Mouse (Mus musculus) intestine, embryonic 16.5 days (tissue): ENCODE data around the gene Mpzl1. TPM values are rescaled to one million over a fixed set of nuclear protein-coding genes. Genes with fewer than 3 reads are reported as not detected.

Source experiments
- ATAC-seq: fragments of 200-750 bp; cut with Nextera tagmentation; 2 replicates; pipeline ENCODE4 v1.8.0; 2017; ENCODE audit warnings: moderate TSS enrichment, moderate library complexity
- H3K27ac ChIP-seq: fragments of 300-500 bp; sonication (generic); 2 replicates; pipeline ENCODE4 v1.5.1; 2014; ENCODE audit warnings: mild to moderate bottlenecking, low read length
- H3K27me3 ChIP-seq: fragments of 300-500 bp; sonication (generic); replicated peaks from 2 replicates; pipeline ENCODE4 v1.6.1; 2014; ENCODE audit warnings: low read length, control low read depth, mixed read lengths; ENCODE audit not compliant: control insufficient read depth, insufficient read depth
- H3K36me3 ChIP-seq: fragments of 300-500 bp; sonication (generic); 2 replicates; pipeline ENCODE4 v1.6.1; 2014; ENCODE audit warnings: low read length, control low read depth; ENCODE audit not compliant: control insufficient read depth, insufficient read depth
- H3K4me1 ChIP-seq: fragments of 300-500 bp; sonication (generic); 2 replicates; pipeline ENCODE4 v1.6.1; 2014; ENCODE audit warnings: low read length, control low read depth, mixed read lengths; ENCODE audit not compliant: control insufficient read depth, insufficient read depth
- H3K4me2 ChIP-seq: fragments of 300-500 bp; sonication (generic); 2 replicates; pipeline ENCODE4 v1.6.1; 2014; ENCODE audit warnings: low read depth, low read length, control low read depth
- H3K4me3 ChIP-seq: fragments of 300-500 bp; sonication (generic); 2 replicates; pipeline ENCODE4 v1.5.1; 2014; ENCODE audit warnings: mild to moderate bottlenecking, low read length
- H3K9ac ChIP-seq: fragments of 300-500 bp; sonication (generic); 2 replicates; pipeline ENCODE4 v1.6.1; 2014; ENCODE audit warnings: low read depth, low read length
- H3K9me3 ChIP-seq: fragments of 300-500 bp; sonication (generic); 2 replicates; pipeline ENCODE4 v1.6.1; 2016; ENCODE audit warnings: low read length, control low read depth; ENCODE audit not compliant: control insufficient read depth
- WGBS: fragments of 180-500 bp; shearing (Covaris S2); extraction: QIAGEN DNeasy Blood & Tissue Kit; methylation state at CpG from one replicate; pipeline ENCODE4 v1.1.7; 2014; 5-methylcytosine and 5-hydroxymethylcytosine counted together
- polyA plus RNA-seq: library from polyadenylated mRNA; unstranded; fragments of >200 nt; fragmentation: Nextera tagmentation; extraction: Ambion mirVana; gene quantifications from 2 replicates; pipeline ENCODE4 v1.2.1, GENCODE M21; 2015

The Mpzl1 gene
- polyA plus RNA-seq, 1 experiment from 2014 or later, result 110 TPM

DNA sequence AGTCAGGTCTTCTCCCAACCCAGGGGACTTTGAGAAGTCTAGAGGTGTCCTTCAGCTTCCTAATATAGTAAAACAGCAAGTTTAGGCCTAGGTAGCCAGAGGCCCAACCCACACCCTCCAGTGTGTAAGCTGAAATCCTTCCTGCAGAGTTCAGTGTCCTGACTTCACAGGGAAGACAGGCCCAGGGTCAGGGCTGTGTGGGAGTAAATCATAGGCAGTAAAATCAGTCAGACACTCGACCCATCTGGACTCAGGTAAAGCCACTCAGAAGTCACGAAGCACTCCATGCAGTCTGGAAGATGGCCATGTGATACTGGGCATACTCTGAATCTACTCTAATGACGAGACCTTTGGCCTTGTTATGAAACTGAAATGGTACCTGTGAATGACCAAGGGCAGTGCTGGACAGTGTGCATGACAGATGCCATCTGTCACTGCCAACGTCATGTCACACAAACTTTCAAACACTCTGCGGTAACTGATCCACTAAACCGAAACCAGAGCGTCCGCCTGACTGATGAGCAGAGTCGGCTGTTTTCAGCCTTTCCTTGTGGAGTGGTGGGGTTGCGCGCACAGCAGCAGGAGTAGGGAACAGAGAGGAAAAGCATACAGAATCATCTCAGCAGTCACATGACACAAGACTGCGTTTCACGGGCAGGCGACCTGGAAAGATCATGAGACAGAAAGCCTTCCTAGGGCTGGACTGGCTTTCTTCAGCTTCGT, 39.5 kb downstream of the Mpzl1 start:
- Histone ChIP-seq H3K4me2 (no peak overlapping the region), H3K9ac (no peak overlapping the region), H3K36me3 (0 out of 2 replicates have a peak, but pooled peaks cover 6% of the 10 kb centered on the region), H3K4me1 (no peaks in the 10 kb centered on the region), H3K4me3 (no peak overlapping the region), H3K27ac (no peak overlapping the region), H3K27me3 (no peaks in the 10 kb centered on the region), H3K9me3 (no peaks in the 10 kb centered on the region)
- 75% methylated on average over 15 of the region's 15 CpGs for WGBS
- peak; percentile 52; the same call in 1 of the 2 replicates for ATAC-seq

DNA sequence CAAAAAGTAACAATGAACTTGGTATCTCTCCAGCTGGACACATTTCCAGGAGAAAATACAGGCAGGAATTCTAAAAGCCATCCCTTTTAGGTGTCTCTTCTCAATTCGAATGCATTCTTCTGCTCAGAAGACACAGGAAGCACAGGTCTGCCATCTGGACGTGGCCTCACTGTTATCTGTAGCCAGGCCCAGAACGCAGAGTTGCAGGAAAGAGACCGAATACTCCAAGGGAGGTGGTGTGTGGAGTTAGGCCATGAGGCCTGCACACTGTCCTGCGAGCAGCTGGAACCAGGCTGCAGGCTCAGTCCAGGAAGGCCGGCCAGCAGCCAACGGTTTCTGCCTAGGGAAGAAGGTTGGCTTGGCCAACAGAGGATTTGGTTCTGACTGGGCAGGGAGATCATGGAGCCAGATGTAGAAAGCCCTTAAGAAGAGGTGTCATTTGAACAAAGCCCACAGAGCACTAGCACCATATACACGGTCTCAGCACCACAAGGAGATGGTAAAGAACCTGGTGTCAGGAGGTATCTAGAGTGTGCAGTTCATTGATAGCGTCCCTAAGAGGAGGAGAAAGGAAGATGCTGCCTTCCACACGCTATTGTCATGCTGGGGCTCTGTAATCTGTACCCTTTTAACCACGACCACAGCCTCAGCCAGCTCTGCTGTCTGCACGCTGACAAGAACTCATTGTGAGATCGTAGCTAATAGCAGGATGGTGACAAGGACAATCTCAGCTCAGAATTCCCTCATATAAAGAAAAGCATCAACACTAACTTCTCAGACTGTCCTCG, 41.8 kb downstream of the Mpzl1 start:
- peaks cover 9% of the 10 kb centered on the region; the same call in 1 of the 2 replicates for H3K4me1 ChIP-seq
- 84% methylated on average over 14 of the region's 14 CpGs for WGBS
- no peak overlapping the region for H3K9ac ChIP-seq
- no peaks in the 10 kb centered on the region for H3K9me3 ChIP-seq
- ATAC-seq, result no peak
- no peaks in the 10 kb centered on the region for H3K27me3 ChIP-seq
- H3K27ac ChIP-seq, result no peak overlapping the region
- no peak overlapping the region for H3K4me3 ChIP-seq
- no peak overlapping the region for H3K4me2 ChIP-seq
- 0 out of 2 replicates have a peak, but pooled peaks cover 6% of the 10 kb centered on the region for H3K36me3 ChIP-seq

DNA sequence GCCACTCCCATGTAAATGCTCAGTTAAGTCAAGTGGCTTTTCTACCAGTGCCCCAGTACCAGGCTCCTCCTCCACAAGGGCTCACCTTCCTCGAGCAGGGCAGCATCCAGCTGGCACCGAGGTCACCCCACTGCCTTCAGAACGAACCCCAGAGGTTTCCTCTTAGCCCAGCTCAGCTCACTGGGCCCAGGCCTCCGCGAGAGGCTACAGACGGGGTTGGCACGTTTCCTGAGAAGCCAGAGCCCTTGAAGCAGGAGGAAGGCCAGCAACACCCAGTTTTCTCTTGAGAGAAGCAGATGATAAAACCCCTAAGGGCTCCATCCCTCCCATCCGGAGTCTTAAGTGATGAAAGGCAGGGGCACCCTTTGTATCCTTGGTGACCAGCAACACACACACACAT, 43.6 kb downstream of the Mpzl1 start:
- H3K4me3 ChIP-seq, result no peak overlapping the region
- no peak overlapping the region for H3K9ac ChIP-seq
- H3K27me3 ChIP-seq, result no peaks in the 10 kb centered on the region
- H3K36me3 ChIP-seq, result 0 out of 2 replicates have a peak, but pooled peaks cover 6% of the 10 kb centered on the region
- H3K4me2 ChIP-seq, result no peak overlapping the region
- H3K9me3 ChIP-seq, result no peaks in the 10 kb centered on the region
- ATAC-seq, result no peak
- 0 out of 2 replicates have a peak overlapping the region, but pooled peaks have one; percentile 34 for H3K27ac ChIP-seq
- peaks cover 11% of the 10 kb centered on the region for H3K4me1 ChIP-seq
- WGBS, result 76% methylated on average over 8 of the region's 8 CpGs

DNA sequence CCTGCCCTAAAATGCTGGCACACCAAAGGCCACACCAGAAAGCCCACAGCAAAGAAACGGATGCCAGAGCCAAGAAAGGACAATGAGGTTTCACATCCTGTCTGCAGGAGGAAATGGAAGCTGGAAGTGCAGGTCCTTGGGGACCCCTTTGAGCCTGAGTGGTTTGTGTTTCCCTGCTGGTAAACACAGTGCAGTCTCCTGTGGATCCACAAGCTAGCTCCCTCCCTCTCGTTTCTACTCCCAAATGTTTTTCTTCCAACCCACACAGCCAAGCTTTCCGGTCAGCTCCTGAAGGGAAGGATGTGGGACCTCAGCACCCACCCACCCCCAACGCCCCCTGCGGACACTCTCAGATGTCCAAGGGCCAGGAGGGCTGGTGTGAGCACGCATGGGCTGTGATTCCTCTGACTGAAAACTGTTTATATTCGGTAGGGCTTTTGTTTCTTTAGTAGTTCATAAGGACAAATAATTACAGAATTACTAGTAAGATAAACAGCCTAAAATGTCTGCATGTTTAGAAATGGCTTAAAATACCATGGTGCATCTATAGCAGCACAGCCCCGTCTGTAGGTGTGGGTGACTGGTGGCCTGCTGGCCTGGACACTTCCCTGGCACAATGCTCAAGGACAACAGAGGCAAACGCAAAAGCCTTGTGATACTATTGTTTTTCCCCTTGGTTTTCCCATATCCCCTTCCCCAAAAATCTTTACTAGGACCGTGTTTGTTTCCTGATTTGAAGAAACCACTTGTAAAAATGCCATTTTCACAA, 44.9 kb downstream of the Mpzl1 start:
- 38% methylated on average over 10 of the region's 10 CpGs for WGBS
- ATAC-seq, result peak; percentile 65
- Histone ChIP-seq H3K27ac (peak overlapping the region; percentile 68), H3K27me3 (no peaks in the 10 kb centered on the region), H3K4me3 (no peak overlapping the region), H3K4me1 (peaks cover 14% of the 10 kb centered on the region), H3K4me2 (no peak overlapping the region), H3K9ac (no peak overlapping the region), H3K36me3 (0 out of 2 replicates have a peak, but pooled peaks cover 6% of the 10 kb centered on the region), H3K9me3 (no peaks in the 10 kb centered on the region)

DNA sequence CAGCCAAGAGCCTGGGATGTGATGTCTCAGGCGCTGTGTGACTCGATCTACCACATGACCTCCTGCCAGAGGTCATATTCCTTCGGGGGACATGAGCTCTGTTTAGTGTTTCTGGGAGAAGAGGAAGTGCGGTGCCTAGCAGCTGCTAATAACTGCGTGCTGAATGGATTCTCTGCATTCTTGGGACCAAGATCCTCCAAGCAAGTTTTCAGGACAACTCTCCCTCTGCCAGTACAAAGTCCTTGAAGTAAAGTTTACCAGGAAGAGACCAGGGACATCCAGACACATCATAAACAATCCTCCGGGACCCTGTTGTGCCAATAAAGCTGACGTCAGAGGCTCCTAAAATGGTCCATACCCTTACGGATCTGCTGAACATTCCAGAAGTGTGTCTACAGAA, 46.5 kb downstream of the Mpzl1 start:
- peaks cover 14% of the 10 kb centered on the region for H3K4me1 ChIP-seq
- no peaks in the 10 kb centered on the region for H3K27me3 ChIP-seq
- WGBS, result 39% methylated on average over 8 of the region's 8 CpGs
- no peaks in the 10 kb centered on the region for H3K9me3 ChIP-seq
- H3K36me3 ChIP-seq, result 0 out of 2 replicates have a peak, but pooled peaks cover 6% of the 10 kb centered on the region
- H3K27ac ChIP-seq, result peak overlapping the region; percentile 54; the same call in 1 of the 2 replicates
- H3K9ac ChIP-seq, result no peak overlapping the region
- H3K4me2 ChIP-seq, result no peak overlapping the region
- H3K4me3 ChIP-seq, result no peak overlapping the region
- no peak for ATAC-seq

DNA sequence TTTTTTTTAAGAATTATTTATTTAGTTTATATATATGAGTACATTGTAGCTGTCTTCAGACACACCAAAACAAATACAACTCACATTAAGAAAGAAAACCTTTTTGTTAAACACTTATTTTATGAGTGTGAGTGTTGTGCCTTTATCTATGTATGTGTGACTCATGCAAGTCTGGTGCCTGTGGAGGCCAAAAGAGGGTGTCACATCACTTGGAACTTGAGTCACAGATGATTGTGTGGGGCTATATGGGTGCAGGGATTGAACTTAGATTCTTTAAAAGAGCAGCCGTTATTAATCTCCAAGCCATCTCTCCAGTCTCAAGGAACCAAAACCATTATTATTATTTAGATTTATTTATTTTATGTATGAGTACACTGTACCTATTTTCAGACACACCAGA, 48.0 kb downstream of the Mpzl1 start:
- ATAC-seq, result no peak
- Histone ChIP-seq H3K36me3 (no peaks in the 10 kb centered on the region), H3K4me2 (no peak overlapping the region), H3K9ac (no peak overlapping the region), H3K4me1 (peaks cover 14% of the 10 kb centered on the region), H3K9me3 (no peaks in the 10 kb centered on the region), H3K27ac (no peak overlapping the region), H3K4me3 (no peak overlapping the region), H3K27me3 (no peaks in the 10 kb centered on the region)
- WGBS, result 73% methylated on average over 1 of the region's 1 CpGs

DNA sequence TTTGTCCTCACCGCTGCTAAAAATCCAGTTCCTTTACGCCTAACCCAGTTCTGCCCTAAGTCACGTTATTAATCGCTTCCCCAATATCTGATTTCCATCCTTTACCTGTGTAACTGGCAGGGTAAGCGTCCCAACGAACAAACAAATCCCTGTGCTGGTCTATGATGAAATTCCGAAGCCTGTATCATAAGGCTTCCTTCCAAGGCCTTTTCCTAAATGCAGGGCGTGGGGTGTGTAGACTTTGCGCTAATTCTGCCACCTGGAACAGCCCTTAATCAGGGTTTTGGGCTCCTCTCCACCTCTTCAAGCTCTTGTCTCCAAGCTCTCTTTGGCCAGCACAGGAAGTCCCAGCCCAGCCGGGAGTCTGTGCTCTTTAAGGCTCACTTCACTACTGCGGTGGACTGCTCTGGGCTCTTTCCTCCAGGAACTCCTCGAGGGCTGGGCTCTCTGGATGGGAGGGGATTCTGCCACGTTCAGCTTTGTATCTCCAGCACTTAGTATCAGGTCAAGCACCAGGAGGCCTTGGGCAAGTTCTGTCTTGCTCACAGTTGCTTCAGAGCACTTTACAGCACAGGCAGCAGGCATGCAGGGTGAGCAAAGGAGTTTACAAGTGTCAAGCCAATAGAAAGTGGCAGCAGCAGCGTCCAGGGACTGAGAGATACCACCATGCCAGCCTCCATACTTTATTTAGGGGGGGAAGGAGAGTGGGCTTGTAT, 48.8 kb downstream of the Mpzl1 start:
- no peak overlapping the region for H3K4me3 ChIP-seq
- H3K4me2 ChIP-seq, result no peak overlapping the region
- H3K36me3 ChIP-seq, result no peaks in the 10 kb centered on the region
- ATAC-seq, result no peak
- H3K27ac ChIP-seq, result peak overlapping the region; percentile 13; the same call in 1 of the 2 replicates
- no peaks in the 10 kb centered on the region for H3K9me3 ChIP-seq
- no peaks in the 10 kb centered on the region for H3K27me3 ChIP-seq
- H3K4me1 ChIP-seq, result peaks cover 14% of the 10 kb centered on the region
- 64% methylated on average over 14 of the region's 14 CpGs for WGBS
- H3K9ac ChIP-seq, result no peak overlapping the region

DNA sequence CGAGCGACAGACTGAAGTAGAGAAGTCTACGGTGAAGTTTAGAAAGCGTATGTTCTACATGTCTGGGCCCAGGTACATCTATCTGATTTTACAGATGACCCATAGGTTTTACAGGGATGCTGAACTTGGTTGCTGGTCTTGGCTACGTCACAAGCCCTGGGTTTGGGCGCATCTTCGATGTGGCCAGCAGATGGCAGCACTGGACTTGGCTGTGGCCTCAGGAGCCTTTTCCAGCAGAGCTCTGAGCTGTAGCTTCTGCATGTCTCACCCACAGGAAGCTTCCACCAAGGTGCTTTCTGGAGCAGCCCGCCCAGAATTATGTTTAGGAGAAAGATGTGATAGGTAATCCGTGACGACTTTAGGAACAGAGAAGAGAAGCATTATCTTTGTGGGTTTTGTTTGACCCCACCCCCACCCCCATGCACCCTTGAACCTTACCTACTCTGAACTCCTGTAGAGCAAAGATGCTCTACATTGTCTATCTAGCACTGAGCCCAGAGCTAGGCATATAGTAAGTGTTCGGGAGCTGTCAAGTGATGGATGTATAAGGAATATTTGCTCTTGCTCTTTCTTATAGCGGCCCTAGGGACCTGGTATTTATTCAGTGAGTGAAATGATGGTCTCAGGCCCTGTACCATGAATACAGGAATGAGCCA, 50.7 kb downstream of the Mpzl1 start:
- Histone ChIP-seq H3K27me3 (no peaks in the 10 kb centered on the region), H3K4me3 (no peak overlapping the region), H3K4me2 (no peak overlapping the region), H3K4me1 (peaks cover 14% of the 10 kb centered on the region), H3K27ac (no peak overlapping the region), H3K9ac (no peak overlapping the region), H3K9me3 (no peaks in the 10 kb centered on the region), H3K36me3 (no peaks in the 10 kb centered on the region)
- WGBS, result 28% methylated on average over 12 of the region's 12 CpGs
- peak; percentile 69 for ATAC-seq
